Mouse (Mus musculus) G1E (cell line): Measurements from ENCODE around the gene Epp13. TPM values are rescaled to one million over a fixed set of nuclear protein-coding genes. Genes with fewer than 3 reads are reported as not detected.
"Not testable (repeated sequence)": the region's sequence is repeated elsewhere in the genome, so short reads cannot be mapped to it uniquely, and the experiment has no call there.

ENCODE experiments used
- ATAC-seq: 2 replicates; pipeline ENCODE4 v1.8.0; 2016; ENCODE audit warnings: mild to moderate bottlenecking; ENCODE audit not compliant: insufficient number of reproducible peaks, poor library complexity, low FRiP score, severe bottlenecking; ENCODE audit errors: extremely low read depth
- DNase-seq: peaks from one replicate; pipeline ENCODE4 v3.0.0; 2012; ENCODE audit warnings: low spot score
- H3K27me3 ChIP-seq: 2 replicates; pipeline ENCODE4 v1.6.1; 2012; ENCODE audit warnings: mild to moderate bottlenecking, low read length, inconsistent platforms; ENCODE audit not compliant: insufficient read depth
- H3K36me3 ChIP-seq: replicated peaks from 2 replicates; pipeline ENCODE3; 2012; ENCODE audit warnings: mild to moderate bottlenecking, inconsistent platforms
- H3K4me1 ChIP-seq: 2 replicates; pipeline ENCODE4 v1.6.1; 2012; ENCODE audit warnings: low read depth, low read length, inconsistent platforms, mixed read lengths; ENCODE audit not compliant: insufficient read depth
- H3K4me3 ChIP-seq: 2 replicates; pipeline ENCODE4 v1.5.1; 2012; ENCODE audit warnings: low read depth, mild to moderate bottlenecking, inconsistent platforms, low read length, moderate library complexity, mixed read lengths
- H3K9me3 ChIP-seq: replicated peaks from 2 replicates; pipeline ENCODE4 v1.6.1; 2012; ENCODE audit warnings: inconsistent platforms
- CTCF ChIP-seq: IDR thresholded peaks from 2 replicates; pipeline ENCODE4 v1.5.1; 2012; ENCODE audit warnings: low read depth, low read length, inconsistent platforms, mixed read lengths
- GATA1 ChIP-seq: IDR thresholded peaks from 2 replicates; pipeline ENCODE4 v1.6.1; 2012; ENCODE audit warnings: borderline replicate concordance, low read length, inconsistent platforms, mixed read lengths
- GATA2 ChIP-seq: IDR thresholded peaks from 2 replicates; pipeline ENCODE4 v1.6.1; 2012; ENCODE audit warnings: low read depth, low read length, inconsistent platforms, borderline replicate concordance
- POLR2AphosphoS5 ChIP-seq: IDR thresholded peaks from 2 replicates; pipeline ENCODE4 v1.6.1; 2012; ENCODE audit warnings: low read depth, low read length, inconsistent platforms; ENCODE audit not compliant: insufficient replicate concordance
- TAL1 ChIP-seq: conservative IDR thresholded peaks from 2 replicates; pipeline ENCODE4 v1.6.1; 2012; ENCODE audit warnings: low read depth, low read length, inconsistent platforms, mixed read lengths
- polyA plus RNA-seq: library from polyadenylated mRNA; stranded (reverse); fragments of >175 nt; gene quantifications from 2 replicates; pipeline ENCODE4 v1.2.3, GENCODE M21; 2012
- total RNA-seq, 2 experiments: library from RNA; stranded (forward) in 1 of 2; stranded (reverse) in 1 of 2; fragments of 200-1000 nt in 1 of 2; fragments of >200 nt in 1 of 2; fragmentation: Nextera tagmentation in 1 of 2; gene quantifications; 2 replicates each; pipeline ENCODE4 v1.2.3; 2014 to 2017

The Epp13 gene
- total RNA-seq (2014; fragmentation: Nextera tagmentation) (not detected in 2 replicates), total RNA-seq (2017) (not detected in 2 replicates), polyA plus RNA-seq (not detected in 2 replicates)

DNA sequence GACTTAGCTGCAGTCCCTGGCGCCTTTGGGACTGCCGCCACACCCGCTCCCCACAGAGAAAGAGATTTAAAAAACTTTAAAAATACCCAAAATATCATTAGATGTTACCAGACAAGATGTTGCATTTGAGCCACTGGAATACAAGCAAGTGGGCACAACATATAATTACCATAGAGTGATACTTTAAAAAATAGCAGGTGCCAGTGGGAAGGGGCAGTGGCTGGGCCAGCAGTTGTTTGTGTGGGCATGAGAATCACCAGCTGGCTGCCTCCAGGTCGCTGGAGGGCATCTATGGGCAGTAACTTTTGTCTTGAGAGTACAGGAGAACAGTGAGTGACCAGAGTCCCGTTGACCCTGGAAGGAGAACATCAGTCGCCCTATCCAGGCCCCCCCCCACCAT, at the start of gene Epp13:
Gene Epp13 (plus strand): TSS at position 301 of the 400 bp plus-strand sequence.
- Histone ChIP-seq H3K4me3 (no peak within 1 kb of the TSS), H3K36me3 (no peaks in the 10 kb centered on the region), H3K4me1 (no peaks in the 10 kb centered on the region), H3K27me3 (peaks cover 4% of the 10 kb centered on the region; the same call in 1 of the 2 replicates), H3K9me3 (no peaks in the 10 kb centered on the region)
- no peak for ATAC-seq
- no peak for TF ChIP-seq POLR2AphosphoS5
- TF ChIP-seq GATA1 = no peak
- no peak for TF ChIP-seq GATA2
- no peak for TF ChIP-seq TAL1
- no peak for TF ChIP-seq CTCF
- DNase-seq = no peak

DNA sequence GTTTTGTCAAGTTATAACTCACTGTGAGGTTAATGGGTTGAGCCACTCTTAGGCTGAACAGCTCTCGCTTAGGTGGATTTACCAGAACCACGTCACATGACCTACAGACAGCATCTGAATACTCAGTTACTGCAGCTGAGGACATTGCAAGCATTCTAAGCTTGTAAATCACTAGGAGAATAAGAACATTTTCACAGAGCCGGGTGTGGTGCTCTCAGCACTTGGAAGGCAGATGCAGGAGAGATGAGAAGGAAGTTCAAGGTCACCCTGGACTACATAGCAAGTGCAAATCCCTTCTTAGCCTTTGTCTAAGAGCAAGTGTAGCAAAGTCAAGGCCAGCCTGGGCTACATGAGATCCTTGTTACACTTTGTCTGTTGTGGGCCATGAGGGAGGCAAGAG, 48.3 kb upstream of the Epp13 start:
- ATAC-seq (no peak), DNase-seq (no peak)
- H3K9me3 ChIP-seq = no peaks in the 10 kb centered on the region
- no peaks in the 10 kb centered on the region for H3K27me3 ChIP-seq
- H3K36me3 ChIP-seq = no peaks in the 10 kb centered on the region
- H3K4me1 ChIP-seq = no peaks in the 10 kb centered on the region
- H3K4me3 ChIP-seq = no peak overlapping the region
- TF ChIP-seq GATA2 (no peak), CTCF (no peak), GATA1 (no peak), POLR2AphosphoS5 (no peak), TAL1 (no peak)

DNA sequence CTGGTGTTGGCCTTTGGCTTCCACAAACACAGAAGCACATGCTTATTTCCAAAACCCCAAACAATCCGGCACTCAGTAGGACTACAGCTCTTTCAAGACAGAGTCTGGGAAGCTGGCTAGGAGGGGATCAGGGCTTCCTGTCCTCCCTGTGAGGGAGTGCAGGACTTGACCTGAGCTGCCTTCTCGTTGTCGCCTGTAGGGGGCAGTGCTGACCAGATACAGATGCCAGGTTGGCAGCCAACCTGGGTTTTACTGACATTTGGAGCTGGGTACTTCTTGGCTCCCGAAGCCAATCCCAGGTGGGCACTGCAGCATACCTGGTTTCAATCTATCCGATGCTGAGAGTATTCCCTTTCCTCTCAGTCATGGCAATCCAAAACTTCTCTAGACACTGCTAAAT, 39.4 kb upstream of the Epp13 start:
- Histone ChIP-seq H3K36me3 (no peaks in the 10 kb centered on the region), H3K9me3 (no peaks in the 10 kb centered on the region), H3K27me3 (no peaks in the 10 kb centered on the region), H3K4me3 (no peak overlapping the region), H3K4me1 (peaks cover 4% of the 10 kb centered on the region)
- TF ChIP-seq GATA1 = no peak
- peak; percentile 73 for TF ChIP-seq CTCF
- DNase-seq = peak; percentile 30
- ATAC-seq = no peak

DNA sequence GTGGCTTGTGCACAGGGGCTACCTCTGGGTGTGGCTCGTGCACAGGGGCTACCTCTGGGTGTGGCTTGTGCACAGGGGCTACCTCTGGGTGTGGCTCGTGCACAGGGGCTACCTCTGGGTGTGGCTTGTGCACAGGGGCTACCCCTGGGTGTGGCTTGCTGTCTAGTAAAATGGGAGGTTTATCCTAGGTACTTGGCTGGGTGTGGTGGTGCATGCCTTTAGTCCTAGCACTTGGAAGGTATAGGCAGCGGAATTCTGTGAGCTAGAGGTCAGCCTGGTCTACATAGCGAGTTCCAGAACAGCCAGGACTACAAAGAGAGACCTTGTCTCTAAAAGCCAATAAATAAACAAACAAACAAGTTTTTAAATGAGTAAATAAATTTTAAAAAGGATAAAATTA, 37.8 kb upstream of the Epp13 start:
- H3K4me1 ChIP-seq, ATAC-seq, H3K36me3 ChIP-seq, H3K4me3 ChIP-seq, DNase-seq, H3K9me3 ChIP-seq, H3K27me3 ChIP-seq: not testable (repeated sequence)

DNA sequence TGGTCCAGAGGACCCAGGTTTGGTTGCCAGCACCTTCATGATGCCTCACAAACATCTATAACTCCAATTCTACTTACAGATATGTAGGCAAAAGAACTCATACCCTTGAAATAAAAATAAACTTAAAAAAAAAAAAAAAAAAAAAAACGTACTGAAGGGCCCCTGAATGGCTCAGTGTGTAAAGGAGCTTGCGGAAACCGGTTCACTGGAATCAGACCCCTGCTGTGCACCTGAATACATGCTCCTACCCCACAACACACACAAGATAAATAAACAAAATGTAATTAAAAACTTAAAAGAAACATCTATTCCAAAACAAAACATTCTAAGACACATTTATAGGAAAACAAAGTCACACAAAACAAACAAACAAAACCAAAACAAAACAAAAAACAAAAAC, 32.4 kb upstream of the Epp13 start:
- H3K4me1 ChIP-seq = no peaks in the 10 kb centered on the region
- no peak for DNase-seq
- no peaks in the 10 kb centered on the region for H3K9me3 ChIP-seq
- H3K36me3 ChIP-seq = no peaks in the 10 kb centered on the region
- no peaks in the 10 kb centered on the region; the same call in 1 of the 2 replicates for H3K27me3 ChIP-seq
- TF ChIP-seq GATA2 = no peak
- no peak for TF ChIP-seq TAL1
- TF ChIP-seq CTCF = no peak
- TF ChIP-seq POLR2AphosphoS5 = no peak
- TF ChIP-seq GATA1 = no peak
- ATAC-seq = no peak
- no peak overlapping the region for H3K4me3 ChIP-seq

DNA sequence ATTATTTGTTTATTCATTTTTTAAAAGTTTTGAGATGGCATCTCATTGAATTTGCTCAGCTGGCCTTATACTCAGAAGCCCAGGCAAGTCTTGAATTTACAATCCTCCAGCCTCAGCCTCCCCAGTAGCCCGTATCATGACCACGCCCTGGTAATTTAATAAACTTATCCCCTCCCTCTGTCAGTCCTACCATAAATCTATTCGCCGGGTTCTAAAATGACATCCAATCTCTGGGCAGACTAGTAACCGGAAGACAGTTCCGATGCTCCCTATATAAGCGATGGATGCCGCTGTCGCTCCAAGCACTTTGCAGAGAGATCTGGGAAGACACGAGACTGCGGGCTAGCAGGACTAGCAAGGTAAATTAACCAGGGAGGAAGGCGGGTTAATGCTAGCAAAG, 30.5 kb upstream of the Epp13 start, which contains the start of gene Zscan5b:
Gene Zscan5b (plus strand): TSS at position 301 of the 400 bp plus-strand sequence.
- no peaks in the 10 kb centered on the region for H3K9me3 ChIP-seq
- H3K27me3 ChIP-seq = no peaks in the 10 kb centered on the region; the same call in 1 of the 2 replicates
- TF ChIP-seq GATA2 (no peak), GATA1 (no peak), TAL1 (no peak), CTCF (no peak)
- DNase-seq (no peak), ATAC-seq (no peak)
- no peak within 1 kb of the TSS for H3K4me3 ChIP-seq
- no peaks in the 10 kb centered on the region for H3K36me3 ChIP-seq
- no peaks in the 10 kb centered on the region for H3K4me1 ChIP-seq

DNA sequence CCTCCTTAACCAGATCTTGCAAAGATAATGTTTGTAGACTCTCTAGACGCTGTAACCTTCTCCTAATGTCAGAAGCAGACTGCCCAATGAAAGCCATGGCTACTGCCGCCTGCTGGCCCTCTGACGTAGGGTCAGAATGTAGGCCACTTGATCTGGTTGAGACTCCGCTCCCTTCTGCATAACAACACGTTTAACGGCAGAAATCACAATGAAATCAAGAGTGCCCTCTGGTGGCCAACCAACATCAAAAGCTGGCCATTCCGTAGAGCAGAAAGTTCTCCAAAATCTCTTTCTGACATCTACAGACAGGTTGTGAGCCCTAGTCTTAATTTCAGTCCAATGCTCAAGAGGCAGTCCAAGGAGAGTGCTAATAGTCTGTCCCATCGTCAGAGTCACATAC, 24.0 kb upstream of the Epp13 start:
- H3K4me3 ChIP-seq, H3K9me3 ChIP-seq, H3K36me3 ChIP-seq, H3K4me1 ChIP-seq, DNase-seq, ATAC-seq, H3K27me3 ChIP-seq: not testable (repeated sequence)
